Comparison of ENCODE assay signal across 19 mouse cellular contexts in genomic region chr4:68612263-68613012, GRCm38 (mm10).
"Had no signal": no experiment of that assay in that cellular context is flagged by ENCODE, and none has a peak within 500 bp of the region (broad histone marks: within the 10 kb centered on the region; RNA-seq: fewer than 3 reads in every experiment).

No protein-coding gene starts in this region.

- H3K9ac ChIP-seq: liver, embryonic 13.5 days; midbrain, embryonic 13.5 days; neural tube, embryonic 13.5 days; stomach, embryonic 15.5 days had no signal

- H3K36me3 ChIP-seq: liver, embryonic 13.5 days; midbrain, embryonic 10.5 days; midbrain, embryonic 13.5 days; neural tube, embryonic 13.5 days; stomach, embryonic 15.5 days had no signal

- H3K9me3 ChIP-seq: liver, embryonic 13.5 days; megakaryocyte, embryonic 14.5 days; midbrain, embryonic 10.5 days; midbrain, embryonic 13.5 days; neural tube, embryonic 13.5 days; stomach, embryonic 15.5 days had no signal

- H3K27me3 ChIP-seq: liver, embryonic 13.5 days; megakaryocyte, embryonic 14.5 days; midbrain, embryonic 13.5 days; neural tube, embryonic 13.5 days; stomach, embryonic 15.5 days had no signal

- H3K4me1 ChIP-seq: liver, embryonic 13.5 days; megakaryocyte, embryonic 14.5 days; midbrain, embryonic 10.5 days; midbrain, embryonic 13.5 days; neural tube, embryonic 13.5 days; stomach, embryonic 15.5 days had no signal

- H3K4me2 ChIP-seq: liver, embryonic 13.5 days; midbrain, embryonic 13.5 days; neural tube, embryonic 13.5 days; stomach, embryonic 15.5 days had no signal

- H3K4me3 ChIP-seq: left cerebral cortex, adult 2 months; liver, embryonic 13.5 days; megakaryocyte, embryonic 14.5 days; midbrain, embryonic 10.5 days; midbrain, embryonic 13.5 days; myocyte; neural tube, embryonic 13.5 days; stomach, embryonic 15.5 days had no signal

- H3K27ac ChIP-seq: kidney, postnatal 0 days; left cerebral cortex, adult 2 months; liver, embryonic 13.5 days; midbrain, embryonic 10.5 days; midbrain, embryonic 13.5 days; neural tube, embryonic 13.5 days; stomach, embryonic 15.5 days had no signal

- DNase-seq: kidney, adult 2 months; kidney, postnatal 36 days; layer of hippocampus, postnatal 36 days; liver, embryonic 13.5 days; lung, postnatal 10 days; retina, postnatal 1 day; right cerebral cortex, postnatal 25 days; spleen, adult 18-20 months; thymus, postnatal 25 days had no signal

- ATAC-seq: intestine, postnatal 0 days; midbrain, embryonic 13.5 days; midbrain, embryonic 16.5 days had no signal
